Mouse (Mus musculus) midbrain, embryonic 12.5 days (tissue): Measurements from ENCODE around the gene Sympk. TPM values are rescaled to one million over a fixed set of nuclear protein-coding genes. Genes with fewer than 3 reads are reported as not detected.
A peak's percentile ranks its signal among the peaks of the same experiment; 100 is the strongest.

ENCODE experiments used
- ATAC-seq: fragments of 200-750 bp; cut with Nextera tagmentation; 2 replicates; pipeline ENCODE4 v1.8.0; 2017; ENCODE audit warnings: low read depth, moderate TSS enrichment, moderate library complexity; ENCODE audit not compliant: low FRiP score
- H3K27ac ChIP-seq: fragments of 300-500 bp; sonication (generic); replicated peaks from 2 replicates; pipeline ENCODE4 v1.5.1; 2016; ENCODE audit warnings: mild to moderate bottlenecking
- H3K27me3 ChIP-seq: fragments of 300-500 bp; sonication (generic); 2 replicates; pipeline ENCODE4 v1.6.1; 2016; ENCODE audit warnings: mild to moderate bottlenecking
- H3K36me3 ChIP-seq: fragments of 300-500 bp; sonication (generic); 2 replicates; pipeline ENCODE4 v1.6.1; 2016
- H3K4me1 ChIP-seq: fragments of 300-500 bp; sonication (generic); 2 replicates; pipeline ENCODE4 v1.6.1; 2016
- H3K4me2 ChIP-seq: fragments of 300-500 bp; sonication (generic); replicated peaks from 2 replicates; pipeline ENCODE4 v1.6.1; 2016; ENCODE audit warnings: mild to moderate bottlenecking, moderate library complexity
- H3K4me3 ChIP-seq: fragments of 300-500 bp; sonication (generic); 2 replicates; pipeline ENCODE4 v1.5.1; 2016; ENCODE audit warnings: mild to moderate bottlenecking
- H3K9ac ChIP-seq: fragments of 300-500 bp; sonication (generic); replicated peaks from 2 replicates; pipeline ENCODE4 v1.6.1; 2016; ENCODE audit warnings: mild to moderate bottlenecking, moderate library complexity
- H3K9me3 ChIP-seq: fragments of 300-500 bp; sonication (generic); 2 replicates; pipeline ENCODE4 v1.6.1; 2016; ENCODE audit warnings: mild to moderate bottlenecking
- WGBS: fragments of 180-500 bp; shearing (Covaris S2); methylation state at CpG from one replicate; pipeline ENCODE4 v1.1.7; 2016; 5-methylcytosine and 5-hydroxymethylcytosine counted together
- polyA plus RNA-seq: library from polyadenylated mRNA; unstranded; fragments of >200 nt; fragmentation: Nextera tagmentation; extraction: Ambion mirVana; gene quantifications from 2 replicates; pipeline ENCODE4 v1.2.1, GENCODE M21; 2016

The Sympk gene
- polyA plus RNA-seq, 1 experiment from 2014 or later = 53.5 TPM

- Histone ChIP-seq H3K4me3 (no peak overlapping the region), H3K27ac (no peak overlapping the region), H3K4me1 (peaks cover 45% of the 10 kb centered on the region), H3K36me3 (peaks cover 37% of the 10 kb centered on the region), H3K27me3 (peaks cover 30% of the 10 kb centered on the region), H3K9me3 (no peaks in the 10 kb centered on the region), H3K4me2 (no peak overlapping the region), H3K9ac (no peak overlapping the region)
- WGBS = 39% methylated on average over 10 of the region's 10 CpGs
- no peak for ATAC-seq
These were observed 64.6 kb downstream of the Sympk start for GRCm38 (mm10) chr7:19088813-19089212.

- H3K36me3 ChIP-seq = peaks cover 36% of the 10 kb centered on the region
- peaks cover 52% of the 10 kb centered on the region for H3K4me1 ChIP-seq
- H3K4me3 ChIP-seq = peak overlapping the region; percentile 72
- H3K27ac ChIP-seq = 0 out of 2 replicates have a peak overlapping the region, but pooled peaks have one; percentile 74
- no peak for ATAC-seq
- H3K9me3 ChIP-seq = no peaks in the 10 kb centered on the region
- H3K4me2 ChIP-seq = peak overlapping the region; percentile 98
- H3K9ac ChIP-seq = peak overlapping the region; percentile 43; the same call in 1 of the 2 replicates
- 18% methylated on average over 13 of the region's 17 CpGs for WGBS
- peaks cover 35% of the 10 kb centered on the region for H3K27me3 ChIP-seq
These were observed 67.7 kb downstream of the Sympk start for GRCm38 (mm10) chr7:19091913-19092312.

- H3K27me3 ChIP-seq = peaks cover 35% of the 10 kb centered on the region
- H3K4me1 ChIP-seq = peaks cover 55% of the 10 kb centered on the region
- WGBS = 5% methylated on average over 38 of the region's 38 CpGs
- H3K27ac ChIP-seq = peak overlapping the region; percentile 74
- peak overlapping the region; percentile 98 for H3K4me2 ChIP-seq
- H3K4me3 ChIP-seq = peak overlapping the region; percentile 72
- H3K9me3 ChIP-seq = no peaks in the 10 kb centered on the region
- H3K36me3 ChIP-seq = peaks cover 33% of the 10 kb centered on the region
- peak; percentile 64 for ATAC-seq
- H3K9ac ChIP-seq = peak overlapping the region; percentile 43; the same call in 1 of the 2 replicates
These were observed 68.4 kb downstream of the Sympk start for GRCm38 (mm10) chr7:19092381-19093173.

- peaks cover 35% of the 10 kb centered on the region for H3K27me3 ChIP-seq
- peak overlapping the region; percentile 72 for H3K4me3 ChIP-seq
- H3K36me3 ChIP-seq = peaks cover 30% of the 10 kb centered on the region
- peak; percentile 24 for ATAC-seq
- H3K9ac ChIP-seq = peak overlapping the region; percentile 35; the same call in 1 of the 2 replicates
- no peaks in the 10 kb centered on the region for H3K9me3 ChIP-seq
- 0% methylated on average over 9 of the region's 15 CpGs for WGBS
- peak overlapping the region; percentile 98 for H3K4me2 ChIP-seq
- peaks cover 55% of the 10 kb centered on the region for H3K4me1 ChIP-seq
- H3K27ac ChIP-seq = peak overlapping the region; percentile 74
These were observed 69.0 kb downstream of the Sympk start for GRCm38 (mm10) chr7:19093174-19093521.

- Histone ChIP-seq H3K27ac (peak overlapping the region; percentile 91), H3K4me2 (peak overlapping the region; percentile 98), H3K4me1 (peaks cover 55% of the 10 kb centered on the region), H3K9ac (peak overlapping the region; percentile 85), H3K36me3 (peaks cover 26% of the 10 kb centered on the region), H3K27me3 (peaks cover 35% of the 10 kb centered on the region), H3K9me3 (no peaks in the 10 kb centered on the region), H3K4me3 (peak overlapping the region; percentile 72)
- ATAC-seq = peak; percentile 79
- under 1% methylated on average over 45 of the region's 45 CpGs for WGBS
These were observed 69.6 kb downstream of the Sympk start for GRCm38 (mm10) chr7:19093537-19094385.

GRCm38 (mm10) chr7:19094471-19094825, 70.3 kb downstream of the Sympk start, which contains the start of gene Six5:
TSS of gene Six5 (plus strand) at chr7:19094594.
- no peaks in the 10 kb centered on the region for H3K9me3 ChIP-seq
- H3K4me1 ChIP-seq = peaks cover 55% of the 10 kb centered on the region
- 1% methylated on average over 23 of the region's 36 CpGs for WGBS
- H3K4me2 ChIP-seq = peak within 1 kb of the TSS; percentile 98
- H3K27ac ChIP-seq = peak within 1 kb of the TSS; percentile 91
- peak within 1 kb of the TSS; percentile 85 for H3K9ac ChIP-seq
- H3K4me3 ChIP-seq = peak within 1 kb of the TSS; percentile 72
- peaks cover 26% of the 10 kb centered on the region for H3K36me3 ChIP-seq
- H3K27me3 ChIP-seq = peaks cover 35% of the 10 kb centered on the region
- no peak for ATAC-seq

GRCm38 (mm10) chr7:19094826-19095750, 70.9 kb downstream of the Sympk start:
- Histone ChIP-seq H3K4me1 (peaks cover 55% of the 10 kb centered on the region), H3K36me3 (peaks cover 22% of the 10 kb centered on the region), H3K27ac (peak overlapping the region; percentile 91), H3K9ac (peak overlapping the region; percentile 85), H3K4me2 (peak overlapping the region; percentile 98), H3K9me3 (no peaks in the 10 kb centered on the region), H3K27me3 (peaks cover 33% of the 10 kb centered on the region), H3K4me3 (peak overlapping the region; percentile 72)
- ATAC-seq = no peak
- WGBS = under 1% methylated on average over 66 of the region's 87 CpGs

- Histone ChIP-seq H3K36me3 (peaks cover 16% of the 10 kb centered on the region), H3K27ac (peak overlapping the region; percentile 91), H3K4me1 (peaks cover 55% of the 10 kb centered on the region), H3K9ac (peak overlapping the region; percentile 85), H3K9me3 (no peaks in the 10 kb centered on the region), H3K27me3 (peaks cover 27% of the 10 kb centered on the region), H3K4me2 (peak overlapping the region; percentile 98), H3K4me3 (peak overlapping the region; percentile 72)
- no peak for ATAC-seq
- 0% methylated on average over 19 of the region's 19 CpGs for whole genome bisulfite sequencing
These were observed 71.6 kb downstream of the Sympk start for GRCm38 (mm10) chr7:19095751-19096110.

- peak overlapping the region; percentile 85 for H3K9ac ChIP-seq
- H3K4me1 ChIP-seq = peaks cover 53% of the 10 kb centered on the region
These were observed 72.3 kb downstream of the Sympk start for GRCm38 (mm10) chr7:19096421-19096976.

GRCm38 (mm10) chr7:19097217-19097616, 73.0 kb downstream of the Sympk start:
- peaks cover 46% of the 10 kb centered on the region for H3K4me1 ChIP-seq
- no peak overlapping the region for H3K9ac ChIP-seq
- H3K36me3 ChIP-seq = peaks cover 5% of the 10 kb centered on the region; the same call in 1 of the 2 replicates
- no peaks in the 10 kb centered on the region for H3K9me3 ChIP-seq
- H3K27ac ChIP-seq = no peak overlapping the region
- H3K4me2 ChIP-seq = no peak overlapping the region
- peaks cover 12% of the 10 kb centered on the region; the same call in 1 of the 2 replicates for H3K27me3 ChIP-seq
- ATAC-seq = no peak
- WGBS = 73% methylated on average over 2 of the region's 2 CpGs
- H3K4me3 ChIP-seq = no peak overlapping the region

More at GRCm38 (mm10) chr7:19096421-19096976, 72.3 kb downstream of the Sympk start:
- ATAC-seq = no peak
- Histone ChIP-seq H3K27me3 (peaks cover 19% of the 10 kb centered on the region), H3K4me2 (peak overlapping the region; percentile 98), H3K9me3 (no peaks in the 10 kb centered on the region), H3K36me3 (peaks cover 9% of the 10 kb centered on the region), H3K4me3 (peak overlapping the region; percentile 72), H3K27ac (0 out of 2 replicates have a peak overlapping the region, but pooled peaks have one; percentile 25)
- 60% methylated on average over 5 of the region's 5 CpGs for WGBS

- peaks cover 5% of the 10 kb centered on the region; the same call in 1 of the 2 replicates for H3K36me3 ChIP-seq
- H3K9ac ChIP-seq = no peak overlapping the region
- no peak for ATAC-seq
- H3K27me3 ChIP-seq = peaks cover 12% of the 10 kb centered on the region; the same call in 1 of the 2 replicates
- no peaks in the 10 kb centered on the region for H3K9me3 ChIP-seq
- H3K27ac ChIP-seq = no peak overlapping the region
- H3K4me1 ChIP-seq = peaks cover 40% of the 10 kb centered on the region
- no peak overlapping the region for H3K4me2 ChIP-seq
- H3K4me3 ChIP-seq = no peak overlapping the region
These were observed 73.7 kb downstream of the Sympk start for GRCm38 (mm10) chr7:19097863-19098262.
